Mouse (Mus musculus): ENCODE data around the gene Gm42674. TPM values are rescaled to one million over a fixed set of nuclear protein-coding genes. Genes with fewer than 3 reads are reported as not detected.
A peak's percentile ranks its signal among the peaks of the same experiment; 100 is the strongest.

Gm42674 gene
- total RNA-seq (2014; rRNA removed) = 1.6 TPM in 1 of 2 replicates, not detected in the other
- polyA plus RNA-seq (2015; fragmentation: Nextera tagmentation; extraction: Ambion mirVana) = not detected in 2 replicates

GRCm38 (mm10) chr3:90601486-90602110 is at the start of gene Gm42674:
Gene Gm42674 (plus strand): TSS chr3:90601904.
- ATAC-seq (ENCODE audit: low FRiP score) (no peak), DNase-seq (ENCODE audit: low spot score) (no peak)
- no peak within 1 kb of the TSS for H3K4me3 ChIP-seq (ENCODE audit: low read depth, low read length)
- no peaks in the 10 kb centered on the region for H3K9me3 ChIP-seq (ENCODE audit: low read length)
- H3K27ac ChIP-seq (ENCODE audit: low read depth, low read length) = no peak within 1 kb of the TSS
- no peaks in the 10 kb centered on the region for H3K27me3 ChIP-seq (ENCODE audit: insufficient read depth, low read length)
- H3K36me3 ChIP-seq (ENCODE audit: insufficient read depth, low read length) = no peaks in the 10 kb centered on the region
- TF ChIP-seq CTCF (IDR thresholded peaks at IDR 0.05) = no peak
- H3K9ac ChIP-seq (replicated peaks; ENCODE audit: low read length, poor library complexity, severe bottlenecking) = no peak within 1 kb of the TSS
- 85% methylated on average over 11 of the region's 11 CpGs for WGBS
- no peaks in the 10 kb centered on the region for H3K4me1 ChIP-seq (ENCODE audit: insufficient read depth, low read length)
- H3K4me2 ChIP-seq (ENCODE audit: low read depth, low read length, poor library complexity, severe bottlenecking) = no peak within 1 kb of the TSS

GRCm38 (mm10) chr3:90552231-90552630 is 49.5 kb upstream of the Gm42674 start:
- Histone ChIP-seq H3K4me3 (ENCODE audit: low read depth, low read length) (no peak overlapping the region), H3K27ac (ENCODE audit: low read depth, low read length) (no peak overlapping the region), H3K9me3 (ENCODE audit: low read length) (no peaks in the 10 kb centered on the region), H3K4me2 (ENCODE audit: low read depth, low read length, poor library complexity, severe bottlenecking) (no peak overlapping the region), H3K9ac (replicated peaks; ENCODE audit: low read length, poor library complexity, severe bottlenecking) (no peak overlapping the region), H3K36me3 (ENCODE audit: insufficient read depth, low read length) (no peaks in the 10 kb centered on the region), H3K4me1 (ENCODE audit: insufficient read depth, low read length) (no peaks in the 10 kb centered on the region), H3K27me3 (ENCODE audit: insufficient read depth, low read length) (no peaks in the 10 kb centered on the region)
- DNase-seq (ENCODE audit: low spot score) (no peak), ATAC-seq (ENCODE audit: low FRiP score) (no peak)
- 86% methylated on average over 1 of the region's 2 CpGs for WGBS
- TF ChIP-seq CTCF (IDR thresholded peaks at IDR 0.05) = no peak

- WGBS = 36% methylated on average over 5 of the region's 5 CpGs
- H3K27me3 ChIP-seq (ENCODE audit: insufficient read depth, low read length) = no peaks in the 10 kb centered on the region
- no peak overlapping the region for H3K9ac ChIP-seq (replicated peaks; ENCODE audit: low read length, poor library complexity, severe bottlenecking)
- H3K4me2 ChIP-seq (ENCODE audit: low read depth, low read length, poor library complexity, severe bottlenecking) = no peak overlapping the region
- H3K27ac ChIP-seq (ENCODE audit: low read depth, low read length) = no peak overlapping the region; the same call in 1 of the 2 replicates
- TF ChIP-seq CTCF (IDR thresholded peaks at IDR 0.05) = no peak
- ATAC-seq (ENCODE audit: low FRiP score) = peak; percentile 82
- no peak overlapping the region for H3K4me3 ChIP-seq (ENCODE audit: low read depth, low read length)
- no peaks in the 10 kb centered on the region for H3K9me3 ChIP-seq (ENCODE audit: low read length)
- peak; percentile 85 for DNase-seq (ENCODE audit: low spot score)
- no peaks in the 10 kb centered on the region for H3K4me1 ChIP-seq (ENCODE audit: insufficient read depth, low read length)
- no peaks in the 10 kb centered on the region for H3K36me3 ChIP-seq (ENCODE audit: insufficient read depth, low read length)
These were observed 45.8 kb upstream of the Gm42674 start for GRCm38 (mm10) chr3:90555954-90556353.

- WGBS = 83% methylated on average over 6 of the region's 6 CpGs
- ATAC-seq (ENCODE audit: low FRiP score) (no peak), DNase-seq (ENCODE audit: low spot score) (no peak)
- H3K36me3 ChIP-seq (ENCODE audit: insufficient read depth, low read length) = no peaks in the 10 kb centered on the region
- no peak within 1 kb of the TSS for H3K27ac ChIP-seq (ENCODE audit: low read depth, low read length)
- TF ChIP-seq CTCF (IDR thresholded peaks at IDR 0.05) = no peak
- no peak within 1 kb of the TSS for H3K4me2 ChIP-seq (ENCODE audit: low read depth, low read length, poor library complexity, severe bottlenecking)
- no peaks in the 10 kb centered on the region for H3K27me3 ChIP-seq (ENCODE audit: insufficient read depth, low read length)
- no peaks in the 10 kb centered on the region for H3K4me1 ChIP-seq (ENCODE audit: insufficient read depth, low read length)
- H3K9ac ChIP-seq (replicated peaks; ENCODE audit: low read length, poor library complexity, severe bottlenecking) = no peak within 1 kb of the TSS
- no peaks in the 10 kb centered on the region for H3K9me3 ChIP-seq (ENCODE audit: low read length)
- no peak within 1 kb of the TSS for H3K4me3 ChIP-seq (ENCODE audit: low read depth, low read length)
These were observed 41.6 kb upstream of the Gm42674 start, which contains the start of gene S100a3 for GRCm38 (mm10) chr3:90560008-90560628. Gene S100a3 (plus strand): TSS chr3:90560578.

- Histone ChIP-seq H3K27me3 (ENCODE audit: insufficient read depth, low read length) (no peaks in the 10 kb centered on the region), H3K27ac (ENCODE audit: low read depth, low read length) (no peak overlapping the region), H3K4me1 (ENCODE audit: insufficient read depth, low read length) (no peaks in the 10 kb centered on the region; the same call in 1 of the 2 replicates), H3K9me3 (ENCODE audit: low read length) (no peaks in the 10 kb centered on the region), H3K36me3 (ENCODE audit: insufficient read depth, low read length) (no peaks in the 10 kb centered on the region), H3K4me3 (ENCODE audit: low read depth, low read length) (no peak overlapping the region), H3K4me2 (ENCODE audit: low read depth, low read length, poor library complexity, severe bottlenecking) (no peak overlapping the region), H3K9ac (replicated peaks; ENCODE audit: low read length, poor library complexity, severe bottlenecking) (no peak overlapping the region)
- ATAC-seq (ENCODE audit: low FRiP score) = no peak
- TF ChIP-seq CTCF (IDR thresholded peaks at IDR 0.05) = no peak
- DNase-seq (ENCODE audit: low spot score) = no peak
- 76% methylated on average over 5 of the region's 5 CpGs for WGBS
These were observed 27.0 kb upstream of the Gm42674 start for GRCm38 (mm10) chr3:90574691-90575090.

GRCm38 (mm10) chr3:90575320-90575719 is 26.4 kb upstream of the Gm42674 start:
- no peaks in the 10 kb centered on the region for H3K36me3 ChIP-seq (ENCODE audit: insufficient read depth, low read length)
- DNase-seq (ENCODE audit: low spot score) = no peak
- H3K27me3 ChIP-seq (ENCODE audit: insufficient read depth, low read length) = no peaks in the 10 kb centered on the region
- ATAC-seq (ENCODE audit: low FRiP score) = no peak
- H3K4me1 ChIP-seq (ENCODE audit: insufficient read depth, low read length) = no peaks in the 10 kb centered on the region; the same call in 1 of the 2 replicates
- TF ChIP-seq CTCF (IDR thresholded peaks at IDR 0.05) = no peak
- no peak overlapping the region for H3K27ac ChIP-seq (ENCODE audit: low read depth, low read length)
- H3K4me2 ChIP-seq (ENCODE audit: low read depth, low read length, poor library complexity, severe bottlenecking) = no peak overlapping the region
- no peak overlapping the region for H3K9ac ChIP-seq (replicated peaks; ENCODE audit: low read length, poor library complexity, severe bottlenecking)
- H3K9me3 ChIP-seq (ENCODE audit: low read length) = no peaks in the 10 kb centered on the region
- no peak overlapping the region for H3K4me3 ChIP-seq (ENCODE audit: low read depth, low read length)
- 90% methylated on average over 3 of the region's 3 CpGs for WGBS

Data from midbrain, postnatal 0 days (tissue).